Mouse (Mus musculus) MEL (cell line): ENCODE data around the gene Tec.

Experiments
- BHLHE40 ChIP-seq: IDR thresholded peaks from 2 replicates; pipeline ENCODE4 v1.6.1; 2012; ENCODE audit warnings: low read depth, mild to moderate bottlenecking, inconsistent platforms, low read length, improper control_type of control experiment, borderline replicate concordance
- CTCF ChIP-seq, 3 experiments: IDR thresholded peaks in 2 of 3; conservative IDR thresholded peaks in 1 of 3; 2 replicates each; pipeline ENCODE4 v1.5.1; 2011 to 2012; ENCODE audit warnings: low read length in 3 of 3, low read depth in 2 of 3, mild to moderate bottlenecking in 2 of 3, improper control_type of control experiment in 1 of 3, inconsistent platforms in 1 of 3, mixed read lengths in 1 of 3, moderate library complexity in 1 of 3; ENCODE audit not compliant: control insufficient read depth in 1 of 3, insufficient read depth in 1 of 3, poor library complexity in 1 of 3, severe bottlenecking in 1 of 3
- EP300 ChIP-seq, 2 experiments: IDR thresholded peaks; 2 replicates each; pipeline ENCODE4 v1.6.1; 2011; ENCODE audit warnings: improper control_type of control experiment in 2 of 2, low read length in 2 of 2, low read depth in 1 of 2, mild to moderate bottlenecking in 1 of 2
- HCFC1 ChIP-seq: IDR thresholded peaks from 2 replicates; pipeline ENCODE4 v1.6.1; 2012; ENCODE audit warnings: low read depth, mild to moderate bottlenecking, inconsistent platforms, low read length, improper control_type of control experiment, moderate library complexity
- KAT2A ChIP-seq: conservative IDR thresholded peaks from 2 replicates; pipeline ENCODE4 v1.6.1; 2012; ENCODE audit warnings: low read depth, low read length, improper control_type of control experiment, inconsistent platforms
- MAFK ChIP-seq: IDR thresholded peaks from 2 replicates; pipeline ENCODE4 v1.6.1; 2011; ENCODE audit warnings: low read depth, mild to moderate bottlenecking, low read length, improper control_type of control experiment, borderline replicate concordance
- MAX ChIP-seq: IDR thresholded peaks from 2 replicates; pipeline ENCODE4 v1.6.1; 2011; ENCODE audit warnings: low read length, improper control_type of control experiment
- MAZ ChIP-seq: IDR thresholded peaks from 2 replicates; pipeline ENCODE4 v1.6.1; 2012; ENCODE audit warnings: low read depth, mild to moderate bottlenecking, inconsistent platforms, low read length, improper control_type of control experiment
- MEF2A ChIP-seq: IDR thresholded peaks from 2 replicates; pipeline ENCODE4 v1.6.1; 2014; ENCODE audit warnings: low read depth, mild to moderate bottlenecking, inconsistent platforms, low read length, improper control_type of control experiment; ENCODE audit not compliant: poor library complexity, insufficient replicate concordance, severe bottlenecking; ENCODE audit errors: extremely low read depth
- NRF1 ChIP-seq: IDR thresholded peaks from 2 replicates; pipeline ENCODE4 v1.6.1; 2014; ENCODE audit warnings: low read depth, mild to moderate bottlenecking, inconsistent platforms, low read length, improper control_type of control experiment, moderate library complexity; ENCODE audit not compliant: poor library complexity, insufficient read depth, severe bottlenecking
- POLR2A ChIP-seq, 2 experiments: IDR thresholded peaks; 2 replicates each; pipeline ENCODE4 v1.6.1; 2011 to 2012; ENCODE audit warnings: low read length in 2 of 2, mild to moderate bottlenecking in 2 of 2, control low read depth in 1 of 2, improper control_type of control experiment in 1 of 2, low read depth in 1 of 2, moderate library complexity in 1 of 2; ENCODE audit not compliant: control insufficient read depth in 1 of 2, insufficient read depth in 1 of 2, poor library complexity in 1 of 2
- TCF12 ChIP-seq: IDR thresholded peaks from 2 replicates; pipeline ENCODE4 v1.6.1; 2014; ENCODE audit warnings: low read depth, mild to moderate bottlenecking, inconsistent platforms, low read length, improper control_type of control experiment, moderate library complexity
- UBTF ChIP-seq: IDR thresholded peaks from 2 replicates; pipeline ENCODE4 v1.6.1; 2012; ENCODE audit warnings: low read depth, mild to moderate bottlenecking, inconsistent platforms, low read length, improper control_type of control experiment, moderate library complexity, borderline replicate concordance; ENCODE audit not compliant: insufficient read depth

GRCm38 (mm10) chr5:72832904-72833765 is 35.1 kb downstream of the Tec start:
- TF ChIP-seq MEF2A (no peak), CTCF (IDR thresholded peaks at IDR 0.05 in 2 of 3, conservative IDR thresholded peaks at IDR 0.05 in 1 of 3; ENCODE audit: control insufficient read depth in 1 of 3, insufficient read depth in 1 of 3, low read depth in 2 of 3, low read length in 3 of 3, poor library complexity in 1 of 3, severe bottlenecking in 1 of 3) (no peak), EP300 (IDR thresholded peaks at IDR 0.05; ENCODE audit: low read depth in 1 of 2, low read length in 2 of 2) (no peak), MAX (no peak), MAZ (no peak), POLR2A (IDR thresholded peaks at IDR 0.05; ENCODE audit: control insufficient read depth in 1 of 2, insufficient read depth in 1 of 2, low read depth in 1 of 2, low read length in 2 of 2, poor library complexity in 1 of 2) (no peak), TCF12 (no peak), UBTF (no peak), BHLHE40 (no peak), MAFK (no peak), KAT2A (no peak), HCFC1 (no peak), NRF1 (no peak)
